Mouse (Mus musculus): ENCODE measurements around the gene Pde10a. TPM values are rescaled to one million over a fixed set of nuclear protein-coding genes. Genes with fewer than 3 reads are reported as not detected.

The Pde10a gene
- total and polyA plus RNA-seq, 3 experiments: 0.04 to 0.41 (median 0.21) TPM

- Histone ChIP-seq H3K4me2 (ENCODE audit: insufficient read depth, low read depth, poor library complexity, severe bottlenecking) (no peak overlapping the region), H3K79me2 (replicated peaks; ENCODE audit: control insufficient read depth, extremely low read depth, insufficient read depth, poor library complexity, severe bottlenecking) (no peaks in the 10 kb centered on the region; the same call in 1 of the 2 replicates), H3K9ac (ENCODE audit: insufficient read depth, low read depth) (no peak overlapping the region), H3K4me3 (replicated peaks in 1 of 3; ENCODE audit: low read depth in 2 of 3, low read length in 2 of 3, poor library complexity in 1 of 3) (no peak overlapping the region), H3K9me3 (replicated peaks; ENCODE audit: low read length) (peaks cover 4% of the 10 kb centered on the region), H3K4me1 (ENCODE audit: control insufficient read depth in 1 of 2, insufficient read depth in 2 of 2) (peaks cover 4 to 9% of the 10 kb centered on the region in 2 experiments), H3K27me3 (replicated peaks) (peaks cover 31% of the 10 kb centered on the region), H3K27ac (ENCODE audit: insufficient read depth, low read depth) (no peak overlapping the region), H3K36me3 (replicated peaks in 1 of 2; ENCODE audit: control insufficient read depth in 1 of 2, insufficient read depth in 1 of 2, low read length in 1 of 2) (no peaks in the 10 kb centered on the region)
- DNase-seq (ENCODE audit: extremely low read depth): no peak
- in situ Hi-C loops (cut with MboI; ENCODE audit: low pct_ligation_motif_present, low pct_unique_long_range_greater_than_20kb, low sequenced_read_pairs): no loop called here
- TF ChIP-seq JUN (IDR thresholded peaks at IDR 0.05; ENCODE audit: insufficient read depth, low read depth, low read length) (no peak), MXI1 (IDR thresholded peaks at IDR 0.05; ENCODE audit: low read depth, low read length) (no peak), ETS1 (conservative IDR thresholded peaks at IDR 0.05; ENCODE audit: low read depth, low read length) (no peak), ZNF384 (IDR thresholded peaks at IDR 0.05; ENCODE audit: low read depth, low read length) (no peak), ELF1 (IDR thresholded peaks at IDR 0.05; ENCODE audit: low read depth, low read length) (no peak), SIN3A (IDR thresholded peaks at IDR 0.05; ENCODE audit: low read length) (no peak), ZKSCAN1 (IDR thresholded peaks at IDR 0.05; ENCODE audit: borderline replicate concordance, low read depth, low read length) (no peak), USF2 (conservative IDR thresholded peaks at IDR 0.05; ENCODE audit: low read depth, low read length) (no peak), MYC (IDR thresholded peaks at IDR 0.05; ENCODE audit: low read depth, low read length) (no peak), MEF2A (IDR thresholded peaks at IDR 0.05; ENCODE audit: borderline replicate concordance, low read depth, low read length) (no peak), PAX5 (IDR thresholded peaks at IDR 0.05; ENCODE audit: low read length) (no peak), CHD1 (IDR thresholded peaks at IDR 0.05; ENCODE audit: low read depth, low read length) (no peak), RAD21 (IDR thresholded peaks at IDR 0.05; ENCODE audit: low read depth, low read length) (no peak), SMC3 (IDR thresholded peaks at IDR 0.05; ENCODE audit: low read depth, low read length) (no peak), MAX (IDR thresholded peaks at IDR 0.05; ENCODE audit: low read length) (no peak), ZC3H11A (IDR thresholded peaks at IDR 0.05; ENCODE audit: low read depth, low read length) (no peak), RCOR1 (conservative IDR thresholded peaks at IDR 0.05; ENCODE audit: low read depth, low read length) (no peak), MAFK (IDR thresholded peaks at IDR 0.05; ENCODE audit: insufficient replicate concordance, low read length) (no peak), TBP (conservative IDR thresholded peaks at IDR 0.05; ENCODE audit: low read depth, low read length) (no peak)
- dilution Hi-C loops (cut with MboI; ENCODE audit: extremely low pct_ligation_motif_present, extremely low pct_unique_long_range_greater_than_20kb, low sequenced_read_pairs): no loop called here
Observed at GRCm38 (mm10) chr17:8985714-8986113, 460.5 kb downstream of the Pde10a start.

GRCm38 (mm10) chr17:8986551-8986950 lies 461.4 kb downstream of the Pde10a start:
- Histone ChIP-seq H3K79me2 (replicated peaks; ENCODE audit: control insufficient read depth, extremely low read depth, insufficient read depth, poor library complexity, severe bottlenecking) (no peaks in the 10 kb centered on the region; the same call in 1 of the 2 replicates), H3K4me2 (ENCODE audit: insufficient read depth, low read depth, poor library complexity, severe bottlenecking) (no peak overlapping the region), H3K27ac (ENCODE audit: insufficient read depth, low read depth) (no peak overlapping the region), H3K9me3 (replicated peaks; ENCODE audit: low read length) (peaks cover 4% of the 10 kb centered on the region), H3K4me3 (replicated peaks in 1 of 3; ENCODE audit: low read depth in 2 of 3, low read length in 2 of 3, poor library complexity in 1 of 3) (no peak overlapping the region), H3K9ac (ENCODE audit: insufficient read depth, low read depth) (no peak overlapping the region), H3K27me3 (replicated peaks) (peaks cover 28% of the 10 kb centered on the region), H3K4me1 (ENCODE audit: control insufficient read depth in 1 of 2, insufficient read depth in 2 of 2) (peaks cover 4 to 9% of the 10 kb centered on the region in 2 experiments), H3K36me3 (replicated peaks in 1 of 2; ENCODE audit: control insufficient read depth in 1 of 2, insufficient read depth in 1 of 2, low read length in 1 of 2) (peaks cover 0 to 4% of the 10 kb centered on the region in 2 experiments)
- no peak for DNase-seq (ENCODE audit: extremely low read depth)
- in situ Hi-C loops (cut with MboI; ENCODE audit: low pct_ligation_motif_present, low pct_unique_long_range_greater_than_20kb, low sequenced_read_pairs) (no loop called here), dilution Hi-C loops (cut with MboI; ENCODE audit: extremely low pct_ligation_motif_present, extremely low pct_unique_long_range_greater_than_20kb, low sequenced_read_pairs) (no loop called here)
- no peak for TF ChIP-seq E2F4 (IDR thresholded peaks at IDR 0.05; ENCODE audit: insufficient replicate concordance, low read depth, low read length)
- TF ChIP-seq NELFE (IDR thresholded peaks at IDR 0.05; ENCODE audit: low read depth, low read length): no peak
- TF ChIP-seq IRF4 (IDR thresholded peaks at IDR 0.05; ENCODE audit: low read depth, low read length): no peak
- no peak for TF ChIP-seq MAZ (IDR thresholded peaks at IDR 0.05; ENCODE audit: low read depth, low read length)
- no peak for TF ChIP-seq JUND (conservative IDR thresholded peaks at IDR 0.05; ENCODE audit: low read depth, low read length)
- no peak for TF ChIP-seq USF1 (IDR thresholded peaks at IDR 0.05; ENCODE audit: low read depth, low read length)
- TF ChIP-seq POLR2A (IDR thresholded peaks at IDR 0.05; ENCODE audit: low read depth, low read length): no peak

All from CH12.LX (cell line).